Comparison of ENCODE assay signal across 24 mouse cellular contexts in genomic region chr3:108518276-108518675, GRCm38 (mm10). TPM values are rescaled to one million over a fixed set of nuclear protein-coding genes. Genes with fewer than 3 reads are reported as not detected.
"Had no signal": no experiment of that assay in that cellular context is flagged by ENCODE, and none has a peak within 500 bp of the region (broad histone marks: within the 10 kb centered on the region; RNA-seq: fewer than 3 reads in every experiment).

No protein-coding gene starts in this region.

- H3K4me1 ChIP-seq: liver, embryonic 12.5 days; midbrain, embryonic 12.5 days; neural tube, embryonic 15.5 days had no signal

- H3K4me3 ChIP-seq: liver, embryonic 12.5 days; midbrain, embryonic 12.5 days; myocyte; neural tube, embryonic 13.5 days; neural tube, embryonic 15.5 days had no signal

- ATAC-seq: liver, embryonic 12.5 days; midbrain, embryonic 16.5 days had no signal

- H3K9me3 ChIP-seq: liver, embryonic 12.5 days; midbrain, embryonic 12.5 days; neural tube, embryonic 13.5 days; neural tube, embryonic 15.5 days had no signal

- H3K36me3 ChIP-seq: liver, embryonic 12.5 days; midbrain, embryonic 12.5 days; neural tube, embryonic 13.5 days; neural tube, embryonic 15.5 days had no signal

- H3K27ac ChIP-seq: liver, embryonic 12.5 days; liver, embryonic 14.5 days; midbrain, embryonic 12.5 days; neural tube, embryonic 13.5 days; neural tube, embryonic 15.5 days had no signal

- H3K4me2 ChIP-seq: liver, embryonic 12.5 days; lung, embryonic 14.5 days; midbrain, embryonic 12.5 days; neural tube, embryonic 13.5 days; neural tube, embryonic 15.5 days had no signal

- H3K27me3 ChIP-seq: liver, embryonic 12.5 days; midbrain, embryonic 12.5 days; neural tube, embryonic 13.5 days; neural tube, embryonic 15.5 days had no signal

- H3K9ac ChIP-seq: liver, embryonic 12.5 days; liver, embryonic 14.5 days; lung, embryonic 14.5 days; midbrain, embryonic 12.5 days; neural tube, embryonic 13.5 days; neural tube, embryonic 15.5 days had no signal

- DNase-seq: lung, adult 18-20 months; lung, embryonic 14.5 days; lung, postnatal 4 days; midbrain, embryonic 14.5 days; retina, postnatal 1 day; right cerebral cortex, adult 18-20 months; right cerebral cortex, postnatal 25 days; right cerebral cortex, postnatal 4 days; spleen, adult 18-20 months; thymus, adult 18-20 months; thymus, postnatal 25 days; thymus, postnatal 4 days had no signal

RNA-seq across cellular contexts. Expression of gene 1700013F07Rik, which starts 15.7 kb away (rescaled TPM):
- polyA plus RNA-seq: liver, adult 2 months; liver, embryonic 12.5 days; liver, embryonic 14.5 days; liver, embryonic 16.5 days; neural tube, embryonic 11.5 days; small intestine, adult 2 months; stomach, embryonic 16.5 days had no signal
